Comparison of ENCODE assay signal across 7 mouse cellular contexts in genomic region chr4:132428022-132428542, GRCm38 (mm10). TPM values are rescaled to one million over a fixed set of nuclear protein-coding genes. Genes with fewer than 3 reads are reported as not detected.
DNase-seq lines count a peak whose midpoint lies in the region; ATAC-seq lines count a peak whose summit lies in the region.

No protein-coding gene starts in this region.

- no peaks in the 10 kb centered on the region for H3K27me3 ChIP-seq in heart, embryonic 15.5 days
- no peaks in the 10 kb centered on the region for H3K27me3 ChIP-seq in forebrain, embryonic 12.5 days

- H3K9me3 ChIP-seq in heart, embryonic 15.5 days (replicated peaks): no peaks in the 10 kb centered on the region
- no peaks in the 10 kb centered on the region for H3K9me3 ChIP-seq in forebrain, embryonic 12.5 days

- H3K27ac ChIP-seq in heart, embryonic 15.5 days: peak overlapping the region; percentile 84
- H3K27ac ChIP-seq in forebrain, embryonic 12.5 days: no peak overlapping the region

- H3K4me1 ChIP-seq in heart, embryonic 15.5 days (replicated peaks): peaks cover 13% of the 10 kb centered on the region
- no peaks in the 10 kb centered on the region for H3K4me1 ChIP-seq in forebrain, embryonic 12.5 days

- peak; percentile 85 for ATAC-seq in heart, embryonic 15.5 days (replicated peaks; ENCODE audit: insufficient number of reproducible peaks, insufficient read depth, low FRiP score, low read depth)
- ATAC-seq in megakaryocyte, adult 5-6 weeks (ENCODE audit: poor library complexity, severe bottlenecking): peak; percentile 60
- no peak for ATAC-seq in forebrain, embryonic 12.5 days (ENCODE audit: low FRiP score)

- H3K9ac ChIP-seq in heart, embryonic 15.5 days: no peak overlapping the region
- H3K9ac ChIP-seq in forebrain, embryonic 12.5 days: no peak overlapping the region

- DNase-seq in 416B (ENCODE audit: low read depth) (peak; percentile 95), ES-CJ7 (ENCODE audit: low read depth, low spot score) (peak; percentile 24)
- no peak for DNase-seq in cerebellum, adult 9-11 months
- DNase-seq in left cerebral cortex, adult 8-10 months (ENCODE audit: low spot score in 2 of 2): no peak

- WGBS in heart, embryonic 15.5 days: 15% methylated on average over 9 of the region's 9 CpGs
- WGBS in forebrain, embryonic 12.5 days: 75% methylated on average over 9 of the region's 9 CpGs

- H3K4me3 ChIP-seq in heart, embryonic 15.5 days: 0 out of 2 replicates have a peak overlapping the region, but pooled peaks have one; percentile 0
- no peak overlapping the region for H3K4me3 ChIP-seq in forebrain, embryonic 12.5 days (replicated peaks)

- no peaks in the 10 kb centered on the region for H3K36me3 ChIP-seq in heart, embryonic 15.5 days
- no peaks in the 10 kb centered on the region for H3K36me3 ChIP-seq in forebrain, embryonic 12.5 days (replicated peaks)

- peak overlapping the region; percentile 40 for H3K4me2 ChIP-seq in heart, embryonic 15.5 days
- no peak overlapping the region for H3K4me2 ChIP-seq in forebrain, embryonic 12.5 days

RNA-seq across cellular contexts. Expression of gene Phactr4, which starts 5.8 kb away (rescaled TPM):
- 14.8 and 17.1 TPM in 2 replicates for polyA plus RNA-seq in heart, embryonic 15.5 days (2015; fragmentation: Nextera tagmentation; extraction: Ambion mirVana)
- 33.8 and 36.3 TPM in 2 replicates for total RNA-seq in megakaryocyte, adult 5-6 weeks (2015)
- 6.6 and 13.2 TPM in 2 replicates for total RNA-seq in megakaryocyte, adult 5-6 weeks (2017)
- 10 to 100 TPM in 2 of 4 experiments, 1 to 10 TPM in 2; 8.9 to 14.6 (median 11.9) TPM for total RNA-seq in left cerebral cortex, adult 8-10 months (2022)
- polyA plus RNA-seq in forebrain, embryonic 12.5 days (2016; fragmentation: Nextera tagmentation; extraction: Ambion mirVana): 22.3 and 26.3 TPM in 2 replicates

RNA-seq across cellular contexts. Expression of gene Med18, which starts 35.6 kb away (rescaled TPM):
- 12.5 and 13.8 TPM in 2 replicates for polyA plus RNA-seq in heart, embryonic 15.5 days (2015; fragmentation: Nextera tagmentation; extraction: Ambion mirVana)
- 9.0 and 11.4 TPM in 2 replicates for total RNA-seq in megakaryocyte, adult 5-6 weeks (2015)
- total RNA-seq in megakaryocyte, adult 5-6 weeks (2017): 7.7 and 12.5 TPM in 2 replicates
- 10 to 100 TPM in 2 of 4 experiments, 1 to 10 TPM in 2; 9.2 to 12.0 (median 9.8) TPM for total RNA-seq in left cerebral cortex, adult 8-10 months (2022)
- 21.0 and 25.5 TPM in 2 replicates for polyA plus RNA-seq in forebrain, embryonic 12.5 days (2016; fragmentation: Nextera tagmentation; extraction: Ambion mirVana)

Comparison
In these comparisons a context has a peak if more than half of its experiments do, and no peak if none do; other contexts are left out.
1. DNase-seq: peak in 416B (single experiment) and ES-CJ7 (single experiment); none in cerebellum, adult 9-11 months (single experiment) and left cerebral cortex, adult 8-10 months (0 of 2).